Mouse (Mus musculus) 3T3-L1 (cell line): Measurements from ENCODE around the gene Olfm1.

Experiments
- DNase-seq: peaks from one replicate; pipeline ENCODE4 v3.0.0-alpha.2; 2015; ENCODE audit warnings: low read depth, low spot score

The Olfm1 gene

DNA sequence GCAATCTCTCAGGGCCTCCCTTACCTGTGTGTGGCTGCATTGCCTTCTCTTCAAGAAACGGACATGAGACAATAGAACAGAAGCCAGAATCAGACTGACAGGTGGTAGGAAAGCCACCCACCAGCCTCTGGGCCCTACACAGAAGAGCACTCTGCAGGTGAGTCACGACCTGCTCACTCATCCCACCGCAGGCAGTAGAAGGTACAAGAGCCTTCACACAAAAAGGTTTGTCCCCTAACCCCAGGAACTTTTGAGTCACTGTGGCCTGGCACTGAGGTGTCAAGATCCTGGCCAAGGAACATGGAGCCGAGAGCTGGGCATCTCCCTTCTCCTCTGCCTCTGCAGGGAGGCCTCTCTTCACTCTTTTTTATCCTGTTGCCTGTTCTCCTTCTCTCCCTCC lies 42.3 kb downstream of the Olfm1 start:
- no peak for DNase-seq

- no peak for DNase-seq
These were observed 43.7 kb downstream of the Olfm1 start for GRCm38 (mm10) chr2:28236447-28236846.

- DNase-seq: no peak
These were observed 46.8 kb downstream of the Olfm1 start for GRCm38 (mm10) chr2:28239616-28240015.

DNA sequence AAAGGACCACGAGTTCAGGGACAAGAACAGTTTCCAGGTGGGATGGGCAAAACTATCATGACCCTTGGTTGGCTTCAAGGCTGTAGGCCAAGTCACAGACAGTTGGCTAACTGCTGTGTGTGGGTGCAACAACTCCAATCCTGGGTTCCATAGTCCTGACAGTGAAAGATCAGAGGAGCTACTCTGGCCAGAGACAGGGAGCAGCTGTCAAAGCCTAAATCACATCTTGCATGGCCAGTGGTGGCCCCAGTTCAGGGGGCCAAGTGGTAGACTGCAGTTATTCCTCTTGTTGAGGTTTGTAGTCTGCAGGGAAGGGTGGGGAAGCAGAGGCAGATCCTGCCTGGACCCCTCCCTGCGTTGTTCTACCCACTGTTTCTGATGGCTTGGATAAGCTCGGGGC lies 48.1 kb downstream of the Olfm1 start:
- DNase-seq: no peak

- DNase-seq: no peak
These were observed 48.9 kb downstream of the Olfm1 start for GRCm38 (mm10) chr2:28241520-28242221.

DNA sequence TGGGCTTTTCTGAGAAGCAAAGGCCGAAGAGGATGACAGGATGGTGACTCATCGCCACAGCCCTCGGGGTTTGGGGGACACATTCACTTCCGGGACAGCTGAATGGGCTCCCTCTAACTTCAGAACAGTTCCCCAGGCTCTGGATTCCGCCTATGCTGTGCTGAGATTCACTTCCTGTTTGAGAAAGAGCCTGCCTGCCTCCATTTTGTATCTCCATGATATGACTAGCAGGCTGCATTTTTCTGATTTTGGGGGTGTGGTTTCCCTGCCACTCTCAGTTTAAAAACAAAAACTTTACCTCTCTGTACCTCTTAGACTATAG lies 49.4 kb downstream of the Olfm1 start:
- no peak for DNase-seq

- DNase-seq: peak; percentile 92
These were observed 52.0 kb downstream of the Olfm1 start for GRCm38 (mm10) chr2:28244667-28245395.

DNA sequence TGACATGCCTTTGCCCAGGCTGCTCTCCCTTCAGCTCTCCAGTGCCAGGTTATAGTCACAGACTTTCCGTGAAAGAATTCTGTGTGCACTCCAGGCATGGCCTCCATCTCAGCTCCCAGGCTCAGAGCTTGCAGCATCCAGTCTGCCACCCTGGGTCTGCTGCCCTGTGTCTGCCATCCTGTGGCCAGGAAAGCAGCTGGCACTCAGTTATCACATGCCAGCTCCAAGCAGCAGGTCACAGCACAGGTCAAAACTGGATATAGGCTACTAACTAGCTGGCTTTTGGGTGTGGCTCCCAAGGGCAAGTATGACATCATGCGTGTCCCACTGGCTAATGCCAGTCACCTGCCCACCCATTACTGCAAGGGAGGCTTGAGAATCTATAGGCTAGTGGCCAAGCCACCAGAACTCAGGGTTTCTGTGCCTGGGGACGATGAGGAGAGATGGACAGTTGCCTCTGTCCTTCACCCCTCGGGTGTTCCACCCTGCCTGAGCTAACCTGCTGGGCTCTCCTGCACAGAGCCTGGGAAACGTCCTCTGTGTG lies 53.4 kb downstream of the Olfm1 start:
- peak; percentile 41 for DNase-seq

GRCm38 (mm10) chr2:28247098-28247497 lies 54.3 kb downstream of the Olfm1 start:
- DNase-seq: no peak

DNA sequence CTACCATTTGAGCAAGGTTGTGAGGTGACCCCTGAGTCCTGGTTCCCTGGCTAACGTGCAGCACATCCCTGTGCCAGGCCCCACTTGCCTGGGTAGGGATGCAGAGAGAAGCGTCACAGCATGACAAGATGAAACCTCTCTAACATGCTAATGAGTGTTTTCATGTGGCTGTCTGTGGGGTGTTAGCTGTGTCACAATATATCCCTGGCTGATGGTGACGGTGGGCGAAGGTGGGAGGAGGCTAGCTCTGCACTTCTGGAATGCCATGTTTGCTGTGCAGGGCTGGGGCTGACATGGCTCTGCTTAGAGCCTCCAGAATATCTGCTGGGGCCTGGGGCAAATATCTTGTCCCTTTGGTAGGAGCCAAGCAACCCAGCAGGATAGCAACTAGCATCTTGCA lies 59.8 kb downstream of the Olfm1 start:
- no peak for DNase-seq

GRCm38 (mm10) chr2:28256029-28256428 lies 63.2 kb downstream of the Olfm1 start:
- no peak for DNase-seq

DNA sequence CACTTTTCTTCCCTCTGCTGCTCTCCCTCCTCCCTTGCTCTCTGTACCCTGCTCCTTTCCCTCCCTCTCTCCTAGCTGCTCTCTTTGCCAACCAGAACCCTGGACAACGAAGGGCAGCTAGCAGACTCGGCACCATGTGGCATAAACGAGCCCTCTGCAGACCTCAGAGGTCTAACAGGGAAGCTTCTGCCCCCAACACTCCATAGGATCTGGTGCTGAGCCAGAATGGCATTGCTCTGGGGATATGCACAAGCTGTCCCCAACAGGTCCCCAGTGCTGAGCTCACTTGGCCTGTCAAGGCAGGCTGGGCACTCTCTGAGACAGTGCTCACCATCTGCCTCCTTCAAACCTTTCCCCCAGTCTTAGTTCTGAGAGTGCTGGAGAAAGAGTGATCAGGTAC lies 68.6 kb downstream of the Olfm1 start:
- DNase-seq: no peak

DNA sequence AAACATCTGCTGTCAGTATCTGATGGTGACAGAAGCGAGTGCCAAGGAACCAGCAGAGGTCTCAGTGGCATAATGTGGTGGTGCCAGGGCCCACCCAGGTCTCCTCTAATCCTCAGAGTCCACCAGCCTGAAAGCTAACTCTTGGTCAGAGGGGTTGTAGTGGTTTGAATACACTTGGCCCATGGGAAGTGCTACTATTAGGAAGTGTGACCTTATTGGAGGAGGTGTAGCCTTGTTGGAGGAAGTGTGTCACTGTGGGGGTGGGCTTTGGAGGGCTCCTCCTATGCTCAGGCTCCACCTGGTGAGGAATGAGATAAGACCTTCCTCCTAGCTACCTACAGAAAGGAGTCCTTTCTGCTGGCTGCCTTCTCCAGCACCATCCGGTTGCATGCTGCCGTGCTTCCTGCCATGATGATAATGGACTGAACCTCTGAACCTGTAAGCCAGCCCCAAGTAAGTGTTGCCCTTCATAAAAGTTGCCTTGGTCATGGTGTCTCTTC lies 75.0 kb downstream of the Olfm1 start:
- DNase-seq: no peak

DNA sequence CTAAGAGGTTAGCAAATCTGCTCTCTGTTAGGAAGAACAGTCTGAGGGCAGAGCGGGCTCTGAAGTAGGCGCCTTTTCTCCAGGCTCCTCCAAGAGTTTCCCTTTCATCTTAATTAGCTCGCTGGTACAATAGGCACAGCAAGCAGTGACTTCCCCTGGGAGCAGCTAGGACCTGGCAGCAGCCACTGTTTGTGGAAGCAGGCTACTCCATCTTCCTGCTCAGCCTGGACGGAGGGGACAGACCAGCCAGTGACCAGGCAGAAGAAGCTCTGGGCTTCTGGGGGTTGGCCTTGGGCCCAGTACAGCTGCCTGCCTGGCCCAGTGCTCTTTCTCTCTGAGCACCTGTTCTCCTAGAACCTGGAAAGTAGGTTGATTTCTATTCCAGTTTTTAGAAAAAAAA lies 77.8 kb downstream of the Olfm1 start:
- DNase-seq: no peak

- no peak for DNase-seq
These were observed 79.6 kb downstream of the Olfm1 start for GRCm38 (mm10) chr2:28272218-28272965.

DNA sequence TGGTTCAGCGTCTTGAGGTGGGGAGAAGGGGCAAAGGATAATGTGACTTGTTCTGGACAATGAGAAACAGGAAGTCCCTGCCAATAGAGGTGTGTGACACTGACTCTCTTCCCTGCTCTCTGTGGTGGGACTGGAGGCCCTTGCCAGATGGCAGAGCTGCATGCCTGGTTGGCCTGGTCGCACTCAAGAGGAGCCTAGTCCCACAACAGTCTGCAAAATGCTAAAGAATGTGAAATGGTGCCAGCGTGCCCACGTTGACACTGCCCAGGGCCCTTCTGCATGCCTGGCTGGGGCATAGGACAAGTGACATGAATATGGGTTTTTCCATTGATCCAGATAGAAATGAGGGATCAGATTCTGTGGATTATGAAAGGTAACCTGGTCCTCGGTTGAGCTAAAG lies 81.2 kb downstream of the Olfm1 start:
- DNase-seq: no peak

GRCm38 (mm10) chr2:28275345-28275744 lies 82.6 kb downstream of the Olfm1 start:
- no peak for DNase-seq

DNA sequence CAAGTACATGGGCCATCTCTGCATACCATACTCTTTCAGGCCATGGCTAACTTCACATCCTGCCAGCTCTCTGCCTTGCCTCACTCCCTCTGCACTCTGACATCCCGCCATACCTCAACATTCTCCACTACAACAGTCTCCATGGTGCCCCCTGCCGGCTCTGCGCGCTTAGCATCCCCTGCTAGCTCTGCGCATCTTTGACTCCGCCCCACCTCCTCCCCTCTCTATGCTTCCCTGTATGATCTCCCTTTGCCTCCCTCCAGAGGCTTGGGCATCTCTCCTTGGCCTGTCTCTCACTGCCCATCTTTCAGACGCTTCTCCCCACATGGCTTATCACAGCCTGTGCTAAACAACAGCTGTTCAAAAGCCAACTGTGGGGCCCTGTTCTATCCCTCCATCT lies 85.4 kb downstream of the Olfm1 start:
- peak; percentile 26 for DNase-seq

DNA sequence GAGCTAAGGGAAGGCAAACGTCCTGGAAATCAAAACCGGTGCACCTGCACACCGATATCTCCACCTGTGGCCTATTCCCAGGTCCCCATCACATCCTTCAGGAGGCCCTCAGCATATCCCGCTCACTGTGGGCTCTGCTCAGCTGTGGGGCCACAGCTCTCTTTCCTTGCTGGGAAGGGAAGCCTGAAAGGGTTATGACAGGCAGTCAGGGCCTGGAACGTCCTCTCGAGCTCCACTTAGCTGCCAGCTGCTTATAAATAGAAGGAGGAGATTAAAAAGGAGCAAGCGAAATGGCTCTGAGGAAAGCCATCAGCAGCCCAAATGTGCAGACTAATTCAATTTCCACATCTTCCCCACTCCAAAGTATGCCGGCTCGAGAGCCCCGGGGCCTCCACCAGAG lies 86.1 kb downstream of the Olfm1 start:
- no peak for DNase-seq
